Mouse (Mus musculus) liver, postnatal 0 days (tissue): Measurements from ENCODE around the gene Mamstr. TPM values are rescaled to one million over a fixed set of nuclear protein-coding genes. Genes with fewer than 3 reads are reported as not detected.

Source experiments
- ATAC-seq: fragments of 200-750 bp; cut with Nextera tagmentation; 2 replicates; pipeline ENCODE4 v1.8.0; 2017; ENCODE audit warnings: mild to moderate bottlenecking, moderate library complexity
- DNase-seq: peaks from one replicate; pipeline ENCODE4 v3.0.0-alpha.2; 2016
- H3K27ac ChIP-seq: fragments of 300-500 bp; sonication (generic); 2 replicates; pipeline ENCODE4 v1.5.1; 2014; ENCODE audit warnings: antibody characterized with exemption, moderate library complexity, mild to moderate bottlenecking, low read depth
- H3K27me3 ChIP-seq: fragments of 300-500 bp; sonication (generic); 2 replicates; pipeline ENCODE4 v1.6.1; 2014; ENCODE audit warnings: low read length, control low read depth, mixed read lengths; ENCODE audit not compliant: insufficient read depth
- H3K36me3 ChIP-seq: fragments of 300-500 bp; sonication (generic); replicated peaks from 2 replicates; pipeline ENCODE4 v1.6.1; 2014; ENCODE audit warnings: mild to moderate bottlenecking, control low read depth, low read length, moderate library complexity, mixed read lengths; ENCODE audit not compliant: insufficient read depth
- H3K4me1 ChIP-seq: fragments of 300-500 bp; sonication (generic); 2 replicates; pipeline ENCODE4 v1.6.1; 2014; ENCODE audit warnings: antibody characterized with exemption, mild to moderate bottlenecking, control low read depth; ENCODE audit not compliant: insufficient read depth
- H3K4me2 ChIP-seq: fragments of 300-500 bp; sonication (generic); 2 replicates; pipeline ENCODE4 v1.6.1; 2014; ENCODE audit warnings: low read depth, mild to moderate bottlenecking, low read length, moderate library complexity, mixed read lengths
- H3K4me3 ChIP-seq: fragments of 300-500 bp; sonication (generic); 2 replicates; pipeline ENCODE4 v1.5.1; 2014; ENCODE audit warnings: low read depth, low read length
- H3K9ac ChIP-seq: fragments of 300-500 bp; sonication (generic); replicated peaks from 2 replicates; pipeline ENCODE4 v1.6.1; 2014; ENCODE audit warnings: mild to moderate bottlenecking, moderate library complexity
- H3K9me3 ChIP-seq: fragments of 300-500 bp; sonication (generic); 2 replicates; pipeline ENCODE4 v1.6.1; 2016; ENCODE audit warnings: mild to moderate bottlenecking, control low read depth, low read length, mixed read lengths
- CTCF ChIP-seq: sonication (generic); IDR thresholded peaks from 2 replicates; pipeline ENCODE4 v1.5.1; 2016; ENCODE audit warnings: antibody characterized with exemption, low read depth
- EP300 ChIP-seq: IDR thresholded peaks from 2 replicates; pipeline ENCODE4 v1.6.1; 2016; ENCODE audit warnings: antibody characterized with exemption, low read depth, mild to moderate bottlenecking
- WGBS: fragments of 180-500 bp; shearing (Covaris S2); extraction: QIAGEN DNeasy Blood & Tissue Kit; methylation state at CpG from one replicate; pipeline ENCODE4 v1.1.7; 2014; ENCODE audit not compliant: insufficient replicate concordance; 5-methylcytosine and 5-hydroxymethylcytosine counted together
- polyA plus RNA-seq: library from polyadenylated mRNA; unstranded; fragments of >200 nt; fragmentation: Nextera tagmentation; extraction: Ambion mirVana; gene quantifications from 2 replicates; pipeline ENCODE4 v1.2.1, GENCODE M21; 2015

Gene Mamstr
- polyA plus RNA-seq, 1 experiment from 2014 or later: 0.31 TPM

GRCm38 (mm10) chr7:45693921-45694591 lies 54.3 kb downstream of the Mamstr start, which contains the start of gene Sec1:
TSS of gene Sec1 (minus strand) at chr7:45694402.
- no peak within 1 kb of the TSS for H3K4me3 ChIP-seq
- DNase-seq (no peak), ATAC-seq (no peak)
- H3K9me3 ChIP-seq: no peaks in the 10 kb centered on the region
- H3K36me3 ChIP-seq: no peaks in the 10 kb centered on the region
- H3K9ac ChIP-seq: no peak within 1 kb of the TSS
- H3K27me3 ChIP-seq: peaks cover 8% of the 10 kb centered on the region
- no peak within 1 kb of the TSS for H3K27ac ChIP-seq
- TF ChIP-seq CTCF (no peak), EP300 (no peak)
- H3K4me2 ChIP-seq: no peak within 1 kb of the TSS
- WGBS: 89% methylated on average over 50 of the region's 50 CpGs
- H3K4me1 ChIP-seq: no peaks in the 10 kb centered on the region

DNA sequence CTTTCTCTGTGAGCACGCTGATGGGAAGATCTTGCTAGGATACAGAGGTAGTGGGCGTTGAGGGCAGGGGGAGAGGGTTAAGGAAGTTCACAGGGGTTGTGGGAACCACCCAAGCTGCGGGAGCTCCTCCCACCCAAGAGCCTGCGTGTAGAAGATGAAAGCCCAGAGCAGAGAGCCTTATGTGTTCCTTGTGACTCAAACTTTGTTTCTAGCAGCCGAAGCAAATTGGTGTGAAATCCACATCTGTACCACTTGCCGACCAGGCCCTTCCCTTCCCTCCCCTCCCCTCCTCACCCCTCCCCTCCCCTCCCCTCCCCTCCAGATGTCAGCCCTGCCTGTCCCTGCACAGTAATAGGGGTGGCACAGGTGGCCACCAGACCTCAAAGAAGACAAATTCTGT lies 55.3 kb downstream of the Mamstr start:
- DNase-seq (no peak), ATAC-seq (no peak)
- TF ChIP-seq CTCF (no peak), EP300 (no peak)
- no peak overlapping the region for H3K4me3 ChIP-seq
- no peak overlapping the region for H3K27ac ChIP-seq
- no peaks in the 10 kb centered on the region for H3K9me3 ChIP-seq
- 24% methylated on average over 6 of the region's 6 CpGs for WGBS
- no peak overlapping the region for H3K4me2 ChIP-seq
- H3K9ac ChIP-seq: no peak overlapping the region
- no peaks in the 10 kb centered on the region for H3K36me3 ChIP-seq
- H3K4me1 ChIP-seq: peaks cover 4% of the 10 kb centered on the region
- H3K27me3 ChIP-seq: peaks cover 19% of the 10 kb centered on the region

Other genes starting within 250 kb of the Mamstr start
- gene Snrnp70, start 244.2 kb upstream of the Mamstr start, polyA plus RNA-seq: 53.7 and 57.2 TPM in 2 replicates
- 0.05 TPM in 1 of 2 replicates, not detected in the other for gene Kcna7, start 234.3 kb upstream of the Mamstr start, polyA plus RNA-seq
- gene Ntf5, start 226.3 kb upstream of the Mamstr start, polyA plus RNA-seq: 0.05 and 0.15 TPM in 2 replicates
- gene Lhb, start 219.2 kb upstream of the Mamstr start, polyA plus RNA-seq: not detected in 2 replicates
- gene Gys1, start 205.1 kb upstream of the Mamstr start, polyA plus RNA-seq: 3.3 TPM in 2 replicates
- gene Ruvbl2, start 201.9 kb upstream of the Mamstr start, polyA plus RNA-seq: 30.1 and 36.5 TPM in 2 replicates
- gene Ftl1, start 180.1 kb upstream of the Mamstr start, polyA plus RNA-seq: 5,147 and 5,518 TPM in 2 replicates
- gene Bax, start 173.1 kb upstream of the Mamstr start, polyA plus RNA-seq: 59.6 and 60.8 TPM in 2 replicates
- gene Tulp2, start 158.1 kb upstream of the Mamstr start, polyA plus RNA-seq: 0.22 and 0.30 TPM in 2 replicates
- 0.15 and 0.33 TPM in 2 replicates for gene Gm45808, start 153.2 kb upstream of the Mamstr start, polyA plus RNA-seq
- gene Dhdh, start 151.2 kb upstream of the Mamstr start, polyA plus RNA-seq: 8.4 and 9.5 TPM in 2 replicates
- gene Nucb1, start 129.6 kb upstream of the Mamstr start, polyA plus RNA-seq: 91.5 and 103 TPM in 2 replicates
- gene Ppp1r15a, start 113.7 kb upstream of the Mamstr start, polyA plus RNA-seq: 104 and 113 TPM in 2 replicates
- gene Plekha4, start 113.6 kb upstream of the Mamstr start, polyA plus RNA-seq: 0.51 and 0.91 TPM in 2 replicates
- gene Hsd17b14, start 85.1 kb upstream of the Mamstr start, polyA plus RNA-seq: 0.24 and 0.62 TPM in 2 replicates
- 32.3 and 38.9 TPM in 2 replicates for gene Bcat2, start 69.8 kb upstream of the Mamstr start, polyA plus RNA-seq
- 7.6 and 7.8 TPM in 2 replicates for gene Fgf21, start 24.5 kb upstream of the Mamstr start, polyA plus RNA-seq
- gene Fut1, start 22.7 kb upstream of the Mamstr start, polyA plus RNA-seq: 0.56 TPM in 1 of 2 replicates, not detected in the other
- gene Izumo1, start 18.2 kb upstream of the Mamstr start, polyA plus RNA-seq: 0.09 TPM in 1 of 2 replicates, not detected in the other
- gene Rasip1, start 12.5 kb upstream of the Mamstr start, polyA plus RNA-seq: 3.4 and 3.6 TPM in 2 replicates
- not detected in 2 replicates for gene Fut2, start 26.4 kb downstream of the Mamstr start, polyA plus RNA-seq
- 0.07 TPM in 1 of 2 replicates, not detected in the other for gene Ntn5, start 44.0 kb downstream of the Mamstr start, polyA plus RNA-seq
- gene Sec1, start 54.4 kb downstream of the Mamstr start, polyA plus RNA-seq: 0.04 TPM in 1 of 2 replicates, not detected in the other
- gene Car11, start 59.9 kb downstream of the Mamstr start, polyA plus RNA-seq: 0.14 and 0.15 TPM in 2 replicates
- 3.6 and 5.2 TPM in 2 replicates for gene Dbp, start 65.1 kb downstream of the Mamstr start, polyA plus RNA-seq
- 494 and 510 TPM in 2 replicates for gene Rpl18, start 75.5 kb downstream of the Mamstr start, polyA plus RNA-seq
- 15.5 and 17.3 TPM in 2 replicates for gene Sphk2, start 78.0 kb downstream of the Mamstr start, polyA plus RNA-seq
- gene Fam83e, start 81.2 kb downstream of the Mamstr start, polyA plus RNA-seq: 0.13 TPM in 1 of 2 replicates, not detected in the other
- not detected in 2 replicates for gene Spaca4, start 85.8 kb downstream of the Mamstr start, polyA plus RNA-seq
- not detected in 2 replicates for gene Lmtk3, start 143.8 kb downstream of the Mamstr start, polyA plus RNA-seq
- gene Sult2b1, start 144.7 kb downstream of the Mamstr start, polyA plus RNA-seq: 0.26 and 0.38 TPM in 2 replicates
- 21.4 and 24.2 TPM in 2 replicates for gene Cyth2, start 174.6 kb downstream of the Mamstr start, polyA plus RNA-seq
- 0.11 and 0.32 TPM in 2 replicates for gene Kcnj14, start 184.8 kb downstream of the Mamstr start, polyA plus RNA-seq
- 18.3 and 19.3 TPM in 2 replicates for gene Grwd1, start 191.0 kb downstream of the Mamstr start, polyA plus RNA-seq
- gene Kdelr1, start 232.8 kb downstream of the Mamstr start, polyA plus RNA-seq: 33.9 and 37.3 TPM in 2 replicates
- gene Grin2d, start 238.4 kb downstream of the Mamstr start, polyA plus RNA-seq: 0.02 and 0.05 TPM in 2 replicates